Mouse (Mus musculus): ENCODE data around the gene Pex5l.

- TF ChIP-seq CTCF (IDR thresholded peaks at IDR 0.05) (peak; percentile 39; the same call in 1 of the 2 replicates), EP300 (IDR thresholded peaks at IDR 0.05) (no peak)
These were observed 98.9 kb downstream of the Pex5l start for GRCm38 (mm10) chr3:33043896-33044798.

All from lung, postnatal 0 days (tissue).